Mouse (Mus musculus): Measurements from ENCODE around the gene Arl16. TPM values are rescaled to one million over a fixed set of nuclear protein-coding genes. Genes with fewer than 3 reads are reported as not detected.
A peak's percentile ranks its signal among the peaks of the same experiment; 100 is the strongest.

Gene Arl16
- polyA plus RNA-seq, 1 experiment from 2014 or later = 64.8 TPM

GRCm38 (mm10) chr11:120501701-120502100, 34.3 kb upstream of the Arl16 start:
- no peak overlapping the region for H3K9ac ChIP-seq
- ATAC-seq (ENCODE audit: low read depth) = no peak
- no peak overlapping the region for H3K4me2 ChIP-seq
- H3K4me3 ChIP-seq = no peak overlapping the region
- H3K4me1 ChIP-seq (replicated peaks) = no peaks in the 10 kb centered on the region
- H3K27ac ChIP-seq (replicated peaks) = no peak overlapping the region
- peaks cover 22% of the 10 kb centered on the region for H3K36me3 ChIP-seq
- no peaks in the 10 kb centered on the region for H3K27me3 ChIP-seq
- 89% methylated on average over 4 of the region's 4 CpGs for WGBS
- H3K9me3 ChIP-seq = no peaks in the 10 kb centered on the region

- no peak overlapping the region for H3K4me3 ChIP-seq
- H3K9ac ChIP-seq = no peak overlapping the region
- 65% methylated on average over 6 of the region's 6 CpGs for WGBS
- H3K4me1 ChIP-seq (replicated peaks) = no peaks in the 10 kb centered on the region
- H3K9me3 ChIP-seq = no peaks in the 10 kb centered on the region
- no peak overlapping the region for H3K4me2 ChIP-seq
- no peak for ATAC-seq (ENCODE audit: low read depth)
- H3K36me3 ChIP-seq = peaks cover 29% of the 10 kb centered on the region
- no peak overlapping the region for H3K27ac ChIP-seq (replicated peaks)
- no peaks in the 10 kb centered on the region for H3K27me3 ChIP-seq
Observed at GRCm38 (mm10) chr11:120501018-120501417, 33.6 kb upstream of the Arl16 start.

- no peak overlapping the region for H3K27ac ChIP-seq (replicated peaks)
- WGBS = 32% methylated on average over 3 of the region's 3 CpGs
Observed at GRCm38 (mm10) chr11:120500357-120500756, 33.0 kb upstream of the Arl16 start.

GRCm38 (mm10) chr11:120499894-120500293, 32.5 kb upstream of the Arl16 start:
- Histone ChIP-seq H3K36me3 (peaks cover 40% of the 10 kb centered on the region), H3K27ac (replicated peaks) (no peak overlapping the region), H3K4me2 (no peak overlapping the region), H3K27me3 (no peaks in the 10 kb centered on the region), H3K4me3 (no peak overlapping the region), H3K9ac (no peak overlapping the region), H3K9me3 (no peaks in the 10 kb centered on the region), H3K4me1 (replicated peaks) (no peaks in the 10 kb centered on the region)
- no peak for ATAC-seq (ENCODE audit: low read depth)
- WGBS = 84% methylated on average over 6 of the region's 6 CpGs

More at GRCm38 (mm10) chr11:120500357-120500756, 33.0 kb upstream of the Arl16 start:
- H3K4me3 ChIP-seq = no peak overlapping the region
- H3K4me2 ChIP-seq = no peak overlapping the region
- H3K9me3 ChIP-seq = no peaks in the 10 kb centered on the region
- no peaks in the 10 kb centered on the region for H3K27me3 ChIP-seq
- H3K9ac ChIP-seq = no peak overlapping the region
- H3K36me3 ChIP-seq = peaks cover 35% of the 10 kb centered on the region
- no peaks in the 10 kb centered on the region for H3K4me1 ChIP-seq (replicated peaks)
- no peak for ATAC-seq (ENCODE audit: low read depth)

- Histone ChIP-seq H3K4me3 (no peak overlapping the region), H3K27ac (replicated peaks) (no peak overlapping the region), H3K36me3 (peaks cover 47% of the 10 kb centered on the region), H3K27me3 (no peaks in the 10 kb centered on the region), H3K4me1 (replicated peaks) (peaks cover 1% of the 10 kb centered on the region), H3K9ac (no peak overlapping the region), H3K4me2 (no peak overlapping the region), H3K9me3 (no peaks in the 10 kb centered on the region)
- WGBS = 92% methylated on average over 5 of the region's 5 CpGs
- ATAC-seq (ENCODE audit: low read depth) = no peak
Observed at GRCm38 (mm10) chr11:120498891-120499290, 31.5 kb upstream of the Arl16 start.

GRCm38 (mm10) chr11:120498226-120498625, 30.8 kb upstream of the Arl16 start:
- Histone ChIP-seq H3K9me3 (no peaks in the 10 kb centered on the region), H3K27ac (replicated peaks) (no peak overlapping the region), H3K4me1 (replicated peaks) (peaks cover 8% of the 10 kb centered on the region), H3K27me3 (no peaks in the 10 kb centered on the region), H3K36me3 (peaks cover 47% of the 10 kb centered on the region), H3K4me3 (no peak overlapping the region), H3K9ac (no peak overlapping the region), H3K4me2 (no peak overlapping the region)
- no peak for ATAC-seq (ENCODE audit: low read depth)
- WGBS = 90% methylated on average over 12 of the region's 12 CpGs

- Histone ChIP-seq H3K27ac (replicated peaks) (no peak overlapping the region), H3K4me3 (no peak overlapping the region), H3K27me3 (no peaks in the 10 kb centered on the region), H3K36me3 (peaks cover 47% of the 10 kb centered on the region), H3K9ac (no peak overlapping the region), H3K4me2 (no peak overlapping the region), H3K9me3 (no peaks in the 10 kb centered on the region), H3K4me1 (replicated peaks) (peaks cover 16% of the 10 kb centered on the region)
- no peak for ATAC-seq (ENCODE audit: low read depth)
- WGBS = 94% methylated on average over 3 of the region's 3 CpGs
Observed at GRCm38 (mm10) chr11:120497436-120497835, 30.0 kb upstream of the Arl16 start.

GRCm38 (mm10) chr11:120493911-120494310, 26.5 kb upstream of the Arl16 start:
- Histone ChIP-seq H3K9ac (peak overlapping the region; percentile 84; the same call in 1 of the 2 replicates), H3K9me3 (no peaks in the 10 kb centered on the region), H3K4me3 (no peak overlapping the region), H3K4me1 (replicated peaks) (peaks cover 39% of the 10 kb centered on the region), H3K36me3 (peaks cover 47% of the 10 kb centered on the region), H3K27me3 (no peaks in the 10 kb centered on the region), H3K27ac (replicated peaks) (no peak overlapping the region), H3K4me2 (peak overlapping the region; percentile 87)
- 84% methylated on average over 3 of the region's 3 CpGs for WGBS
- no peak for ATAC-seq (ENCODE audit: low read depth)

- Histone ChIP-seq H3K27me3 (no peaks in the 10 kb centered on the region), H3K36me3 (peaks cover 47% of the 10 kb centered on the region), H3K4me2 (peak overlapping the region; percentile 87), H3K27ac (replicated peaks) (peak overlapping the region; percentile 83), H3K9ac (peak overlapping the region; percentile 84), H3K9me3 (no peaks in the 10 kb centered on the region), H3K4me1 (replicated peaks) (peaks cover 39% of the 10 kb centered on the region), H3K4me3 (peak overlapping the region; percentile 88)
- no peak for ATAC-seq (ENCODE audit: low read depth)
- 59% methylated on average over 3 of the region's 3 CpGs for WGBS
Observed at GRCm38 (mm10) chr11:120493351-120493750, 25.9 kb upstream of the Arl16 start.

GRCm38 (mm10) chr11:120492878-120493203, 25.4 kb upstream of the Arl16 start:
- H3K36me3 ChIP-seq = peaks cover 47% of the 10 kb centered on the region
- peak overlapping the region; percentile 83 for H3K27ac ChIP-seq (replicated peaks)
- no peaks in the 10 kb centered on the region for H3K9me3 ChIP-seq
- peaks cover 39% of the 10 kb centered on the region for H3K4me1 ChIP-seq (replicated peaks)
- peak overlapping the region; percentile 88 for H3K4me3 ChIP-seq
- no peak for ATAC-seq (ENCODE audit: low read depth)
- WGBS = 28% methylated on average over 3 of the region's 3 CpGs
- peak overlapping the region; percentile 87 for H3K4me2 ChIP-seq
- H3K27me3 ChIP-seq = no peaks in the 10 kb centered on the region
- peak overlapping the region; percentile 84 for H3K9ac ChIP-seq

GRCm38 (mm10) chr11:120492024-120492877, 24.8 kb upstream of the Arl16 start:
- H3K27me3 ChIP-seq = no peaks in the 10 kb centered on the region
- peaks cover 47% of the 10 kb centered on the region for H3K36me3 ChIP-seq
- under 1% methylated on average over 48 of the region's 48 CpGs for WGBS
- peak overlapping the region; percentile 84 for H3K9ac ChIP-seq
- peak overlapping the region; percentile 87 for H3K4me2 ChIP-seq
- peaks cover 39% of the 10 kb centered on the region for H3K4me1 ChIP-seq (replicated peaks)
- H3K4me3 ChIP-seq = peak overlapping the region; percentile 88
- ATAC-seq (ENCODE audit: low read depth) = peak; percentile 55
- no peaks in the 10 kb centered on the region for H3K9me3 ChIP-seq
- H3K27ac ChIP-seq (replicated peaks) = peak overlapping the region; percentile 83

GRCm38 (mm10) chr11:120491317-120492023, 24.1 kb upstream of the Arl16 start, which contains the start of gene Slc25a10:
TSS of gene Slc25a10 (plus strand) at chr11:120491840.
- no peaks in the 10 kb centered on the region for H3K9me3 ChIP-seq
- H3K4me2 ChIP-seq = peak within 1 kb of the TSS; percentile 87
- WGBS = under 1% methylated on average over 35 of the region's 35 CpGs
- H3K4me1 ChIP-seq (replicated peaks) = peaks cover 39% of the 10 kb centered on the region
- H3K27ac ChIP-seq (replicated peaks) = peak within 1 kb of the TSS; percentile 83
- H3K36me3 ChIP-seq = peaks cover 47% of the 10 kb centered on the region
- ATAC-seq (ENCODE audit: low read depth) = peak; percentile 86
- peak within 1 kb of the TSS; percentile 84 for H3K9ac ChIP-seq
- H3K27me3 ChIP-seq = no peaks in the 10 kb centered on the region
- peak within 1 kb of the TSS; percentile 88 for H3K4me3 ChIP-seq

Data from neural tube, embryonic 13.5 days (tissue).